Comparison of ENCODE assay signal across 8 mouse cellular contexts in the genomic region with DNA sequence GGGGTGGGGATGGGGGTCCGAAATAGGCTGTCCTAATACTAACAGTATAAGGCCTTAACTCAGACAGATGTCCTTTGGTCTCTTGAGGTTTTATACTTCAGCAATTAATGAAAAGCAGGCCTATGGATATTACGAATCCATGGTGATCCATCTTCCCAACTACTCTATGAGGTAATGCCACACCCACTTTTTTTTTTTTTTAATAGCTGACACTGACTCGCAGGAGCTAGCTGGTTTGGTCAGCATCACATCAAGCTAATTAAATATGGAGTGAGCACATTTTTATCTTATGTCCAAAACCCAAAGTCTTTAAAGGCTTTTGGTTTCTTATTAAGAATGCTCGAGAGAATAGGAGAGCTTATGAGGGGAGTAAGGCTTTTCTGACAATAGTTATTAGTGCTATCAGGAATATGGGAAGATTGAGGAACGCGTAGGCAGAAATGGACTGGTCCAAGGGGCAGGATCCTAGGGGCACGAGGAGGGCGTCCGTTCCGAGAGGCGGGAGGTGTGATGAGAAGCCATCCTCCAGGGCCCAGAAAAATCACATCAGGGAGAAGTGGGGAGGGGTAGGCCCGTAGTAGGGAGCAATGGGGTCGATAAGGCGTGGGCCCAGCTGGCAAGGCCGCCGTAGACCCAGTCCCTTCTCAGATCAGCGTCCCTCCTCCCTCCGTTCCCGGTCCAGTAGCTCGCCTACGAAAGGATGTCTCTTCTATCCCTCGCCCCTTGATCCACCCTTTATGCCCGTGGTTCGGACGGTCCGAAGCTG. TPM values are rescaled to one million over a fixed set of nuclear protein-coding genes. Genes with fewer than 3 reads are reported as not detected.
A peak's percentile ranks its signal among the peaks of the same experiment; 100 is the strongest.
DNase-seq lines count a peak whose midpoint lies in the region; ATAC-seq and TF ChIP-seq lines count a peak whose summit lies in the region.

No protein-coding gene starts in this region.

- peaks cover 21% of the 10 kb centered on the region for H3K79me2 ChIP-seq in C2C12 (ENCODE audit: control insufficient read depth, insufficient read depth)

- H3K79me3 ChIP-seq in C2C12 (ENCODE audit: low read depth): peaks cover 13% of the 10 kb centered on the region

- WGBS in forebrain, embryonic 11.5 days: 8% methylated on average over 26 of the region's 26 CpGs
- 7% methylated on average over 26 of the region's 26 CpGs for WGBS in liver, embryonic 13.5 days (ENCODE audit: insufficient replicate concordance)
- 8% methylated on average over 20 of the region's 26 CpGs for WGBS in stomach, embryonic 14.5 days

- peak; percentile 63; the same call in 1 of the 2 replicates for ATAC-seq in forebrain, embryonic 11.5 days (replicated peaks; ENCODE audit: low FRiP score)
- ATAC-seq in liver, embryonic 13.5 days (ENCODE audit: low read depth): peak; percentile 68
- peak; percentile 15; the same call in 1 of the 2 replicates for ATAC-seq in stomach, embryonic 14.5 days (ENCODE audit: insufficient number of reproducible peaks, insufficient read depth, low FRiP score, low read depth)

- peaks cover 5% of the 10 kb centered on the region; the same call in 1 of the 2 replicates for H3K4me1 ChIP-seq in forebrain, embryonic 11.5 days (replicated peaks; ENCODE audit: control insufficient read depth, insufficient read depth, low read length)
- H3K4me1 ChIP-seq in liver, embryonic 13.5 days (replicated peaks): peaks cover 20% of the 10 kb centered on the region
- no peaks in the 10 kb centered on the region for H3K4me1 ChIP-seq in stomach, embryonic 14.5 days (ENCODE audit: control insufficient read depth, insufficient read depth, low read length)

- H3K4me2 ChIP-seq in forebrain, embryonic 11.5 days (ENCODE audit: low read depth, low read length, severe bottlenecking): peak overlapping the region; percentile 86
- H3K4me2 ChIP-seq in liver, embryonic 13.5 days: peak overlapping the region; percentile 80
- H3K4me2 ChIP-seq in stomach, embryonic 14.5 days (replicated peaks; ENCODE audit: low read depth, low read length): peak overlapping the region; percentile 61

- peak overlapping the region; percentile 62 for H3ac ChIP-seq in C2C12 (ENCODE audit: control insufficient read depth, insufficient read length, low read depth)

- no peak overlapping the region for H3K27ac ChIP-seq in forebrain, embryonic 11.5 days (ENCODE audit: low read depth, low read length)
- 0 out of 2 replicates have a peak overlapping the region, but pooled peaks have one; percentile 8 for H3K27ac ChIP-seq in liver, embryonic 13.5 days
- H3K27ac ChIP-seq in stomach, embryonic 14.5 days (ENCODE audit: low read length): peak overlapping the region; percentile 24; the same call in 1 of the 2 replicates

- H3K27me3 ChIP-seq in C2C12 (ENCODE audit: control insufficient read depth, insufficient read depth, insufficient read length): no peaks in the 10 kb centered on the region
- H3K27me3 ChIP-seq in forebrain, embryonic 11.5 days (ENCODE audit: control insufficient read depth, insufficient read depth, low read length): no peaks in the 10 kb centered on the region
- H3K27me3 ChIP-seq in liver, embryonic 13.5 days: no peaks in the 10 kb centered on the region
- no peaks in the 10 kb centered on the region for H3K27me3 ChIP-seq in stomach, embryonic 14.5 days (ENCODE audit: control insufficient read depth, insufficient read depth, low read length)

- no peak for TF ChIP-seq CTCF in C2C12 (IDR thresholded peaks at IDR 0.05; ENCODE audit: control insufficient read depth, insufficient read depth, insufficient read length)

- H3K9me3 ChIP-seq in forebrain, embryonic 11.5 days (ENCODE audit: control insufficient read depth, low read length): no peaks in the 10 kb centered on the region
- no peaks in the 10 kb centered on the region for H3K9me3 ChIP-seq in liver, embryonic 13.5 days (replicated peaks)
- H3K9me3 ChIP-seq in stomach, embryonic 14.5 days (ENCODE audit: control insufficient read depth, low read depth, low read length): no peaks in the 10 kb centered on the region

- H3K9ac ChIP-seq in forebrain, embryonic 11.5 days (ENCODE audit: low read length): peak overlapping the region; percentile 80
- H3K9ac ChIP-seq in liver, embryonic 13.5 days: peak overlapping the region; percentile 82
- peak overlapping the region; percentile 73 for H3K9ac ChIP-seq in stomach, embryonic 14.5 days (replicated peaks; ENCODE audit: low read depth, low read length)

- peak overlapping the region; percentile 83 for H3K4me3 ChIP-seq in C2C12 (ENCODE audit: insufficient read depth, poor library complexity, severe bottlenecking)
- peak overlapping the region; percentile 86 for H3K4me3 ChIP-seq in forebrain, embryonic 11.5 days (ENCODE audit: low read depth, low read length)
- H3K4me3 ChIP-seq in liver, embryonic 13.5 days (replicated peaks): peak overlapping the region; percentile 81
- peak overlapping the region; percentile 86 for H3K4me3 ChIP-seq in stomach, embryonic 14.5 days (ENCODE audit: low read depth, low read length)

- DNase-seq in embryo, embryonic 11 days: peak; percentile 2
- no peak for DNase-seq in embryo, embryonic 10.5 days (ENCODE audit: low spot score)
- no peak for DNase-seq in forebrain, embryonic 11.5 days (ENCODE audit: low spot score)
- DNase-seq in liver, embryonic 13.5 days: no peak
- no peak for DNase-seq in gastrocnemius, adult 18-20 months (ENCODE audit: low spot score)
- DNase-seq in cerebellum, adult 9-10 months: no peak

- H3K36me3 ChIP-seq in C2C12 (ENCODE audit: control insufficient read depth, insufficient read depth): peaks cover 26% of the 10 kb centered on the region
- peaks cover 5% of the 10 kb centered on the region; the same call in 1 of the 2 replicates for H3K36me3 ChIP-seq in forebrain, embryonic 11.5 days (ENCODE audit: control insufficient read depth, insufficient read depth, low read length)
- H3K36me3 ChIP-seq in liver, embryonic 13.5 days: peaks cover 27% of the 10 kb centered on the region
- peaks cover 21% of the 10 kb centered on the region for H3K36me3 ChIP-seq in stomach, embryonic 14.5 days (ENCODE audit: control insufficient read depth, insufficient read depth, low read length)

TF ChIP-seq in C2C12, 6 proteins besides CTCF, POLR2A, EP300 and RAD21:
- TF ChIP-seq USF1 (IDR thresholded peaks at IDR 0.05; ENCODE audit: low read depth) (no peak), FOSL1 (IDR thresholded peaks at IDR 0.05; ENCODE audit: insufficient read depth, low read length, poor library complexity, severe bottlenecking) (no peak), MYOD1 (IDR thresholded peaks at IDR 0.05; ENCODE audit: control insufficient read depth, insufficient read length, low read depth) (no peak), MYOG (IDR thresholded peaks at IDR 0.05; ENCODE audit: control insufficient read depth, extremely low read depth, insufficient read length) (no peak), MAX (IDR thresholded peaks at IDR 0.05) (no peak), CEBPB (IDR thresholded peaks at IDR 0.05; ENCODE audit: low read depth) (no peak)

RNA-seq across cellular contexts. Expression of gene Rnf25, which starts 0.5 kb away (rescaled TPM):
- polyA plus RNA-seq in C2C12 (2012; fragmentation: generic; extraction: Trizol): 28.3 TPM
- 6.3 and 8.7 TPM in 2 replicates for polyA plus RNA-seq in forebrain, embryonic 11.5 days (2014; fragmentation: Nextera tagmentation; extraction: Ambion mirVana)
- 12.9 and 13.7 TPM in 2 replicates for polyA plus RNA-seq in liver, embryonic 13.5 days (2015; fragmentation: Nextera tagmentation; extraction: Ambion mirVana)
- polyA plus RNA-seq in stomach, embryonic 14.5 days (2014; fragmentation: Nextera tagmentation; extraction: Ambion mirVana): 7.0 and 9.1 TPM in 2 replicates
- 10 to 100 TPM; 16.2 to 16.5 TPM for total RNA-seq in gastrocnemius, adult 18-20 months (2021)

RNA-seq across cellular contexts. Expression of gene Stk36, which starts 0.6 kb away (rescaled TPM):
- 2.7 TPM for polyA plus RNA-seq in C2C12 (2012; fragmentation: generic; extraction: Trizol)
- 18.0 and 19.5 TPM in 2 replicates for polyA plus RNA-seq in forebrain, embryonic 11.5 days (2014; fragmentation: Nextera tagmentation; extraction: Ambion mirVana)
- polyA plus RNA-seq in liver, embryonic 13.5 days (2015; fragmentation: Nextera tagmentation; extraction: Ambion mirVana): 0.50 and 0.58 TPM in 2 replicates
- 8.4 and 8.9 TPM in 2 replicates for polyA plus RNA-seq in stomach, embryonic 14.5 days (2014; fragmentation: Nextera tagmentation; extraction: Ambion mirVana)
- total RNA-seq in gastrocnemius, adult 18-20 months (2021): under 1 TPM; 0.27 to 0.28 TPM

RNA-seq across cellular contexts. Expression of gene Bcs1l, which starts 12.6 kb away (rescaled TPM):
- 19.9 TPM for polyA plus RNA-seq in C2C12 (2012; fragmentation: generic; extraction: Trizol)
- 16.0 and 21.1 TPM in 2 replicates for polyA plus RNA-seq in forebrain, embryonic 11.5 days (2014; fragmentation: Nextera tagmentation; extraction: Ambion mirVana)
- polyA plus RNA-seq in liver, embryonic 13.5 days (2015; fragmentation: Nextera tagmentation; extraction: Ambion mirVana): 13.8 and 14.3 TPM in 2 replicates
- polyA plus RNA-seq in stomach, embryonic 14.5 days (2014; fragmentation: Nextera tagmentation; extraction: Ambion mirVana): 18.5 and 20.0 TPM in 2 replicates
- 10 to 100 TPM; 20.6 to 21.6 TPM for total RNA-seq in gastrocnemius, adult 18-20 months (2021)

RNA-seq across cellular contexts. Expression of gene Zfp142, which starts 12.6 kb away (rescaled TPM):
- polyA plus RNA-seq in C2C12 (2012; fragmentation: generic; extraction: Trizol): 8.6 TPM
- polyA plus RNA-seq in forebrain, embryonic 11.5 days (2014; fragmentation: Nextera tagmentation; extraction: Ambion mirVana): 13.0 and 13.1 TPM in 2 replicates
- polyA plus RNA-seq in liver, embryonic 13.5 days (2015; fragmentation: Nextera tagmentation; extraction: Ambion mirVana): 1.8 TPM in 2 replicates
- polyA plus RNA-seq in stomach, embryonic 14.5 days (2014; fragmentation: Nextera tagmentation; extraction: Ambion mirVana): 8.4 and 9.5 TPM in 2 replicates
- 1 to 10 TPM; 8.7 to 9.7 TPM for total RNA-seq in gastrocnemius, adult 18-20 months (2021)

RNA-seq across cellular contexts. Expression of gene Usp37, which starts 56.6 kb away (rescaled TPM):
- polyA plus RNA-seq in C2C12 (2012; fragmentation: generic; extraction: Trizol): 4.9 TPM
- 50.2 and 54.2 TPM in 2 replicates for polyA plus RNA-seq in forebrain, embryonic 11.5 days (2014; fragmentation: Nextera tagmentation; extraction: Ambion mirVana)
- polyA plus RNA-seq in liver, embryonic 13.5 days (2015; fragmentation: Nextera tagmentation; extraction: Ambion mirVana): 13.6 and 16.6 TPM in 2 replicates
- polyA plus RNA-seq in stomach, embryonic 14.5 days (2014; fragmentation: Nextera tagmentation; extraction: Ambion mirVana): 40.5 and 43.0 TPM in 2 replicates
- total RNA-seq in gastrocnemius, adult 18-20 months (2021): 1 to 10 TPM; 7.2 to 7.8 TPM

Comparison
In these comparisons a context has a peak if more than half of its experiments do, and no peak if none do; other contexts are left out.
1. ATAC-seq: peak in every context shown above with its lines; median percentile 68 in liver, embryonic 13.5 days; 63 in forebrain, embryonic 11.5 days; 15 in stomach, embryonic 14.5 days.